Mouse (Mus musculus) MEL (cell line): ENCODE results near the gene Sult6b2.
A peak's percentile ranks its signal among the peaks of the same experiment; 100 is the strongest.

Experiments used
- CTCF ChIP-seq, 3 experiments: IDR thresholded peaks in 2 of 3; conservative IDR thresholded peaks in 1 of 3; 2 replicates each; pipeline ENCODE4 v1.5.1; 2011 to 2012; ENCODE audit warnings: low read length in 3 of 3, low read depth in 2 of 3, mild to moderate bottlenecking in 2 of 3, improper control_type of control experiment in 1 of 3, inconsistent platforms in 1 of 3, mixed read lengths in 1 of 3, moderate library complexity in 1 of 3; ENCODE audit not compliant: control insufficient read depth in 1 of 3, insufficient read depth in 1 of 3, poor library complexity in 1 of 3, severe bottlenecking in 1 of 3
- MAFK ChIP-seq: IDR thresholded peaks from 2 replicates; pipeline ENCODE4 v1.6.1; 2011; ENCODE audit warnings: low read depth, mild to moderate bottlenecking, low read length, improper control_type of control experiment, borderline replicate concordance
- MAX ChIP-seq: IDR thresholded peaks from 2 replicates; pipeline ENCODE4 v1.6.1; 2011; ENCODE audit warnings: low read length, improper control_type of control experiment
- POLR2A ChIP-seq, 2 experiments: IDR thresholded peaks; 2 replicates each; pipeline ENCODE4 v1.6.1; 2011 to 2012; ENCODE audit warnings: low read length in 2 of 2, mild to moderate bottlenecking in 2 of 2, control low read depth in 1 of 2, improper control_type of control experiment in 1 of 2, low read depth in 1 of 2, moderate library complexity in 1 of 2; ENCODE audit not compliant: control insufficient read depth in 1 of 2, insufficient read depth in 1 of 2, poor library complexity in 1 of 2

GRCm38 (mm10) chr6:142735302-142736005 lies 68.8 kb downstream of the Sult6b2 start:
- no peak for TF ChIP-seq MAFK
- no peak for TF ChIP-seq POLR2A (IDR thresholded peaks at IDR 0.05; ENCODE audit: control insufficient read depth in 1 of 2, insufficient read depth in 1 of 2, low read depth in 1 of 2, low read length in 2 of 2, poor library complexity in 1 of 2)
- TF ChIP-seq CTCF (IDR thresholded peaks at IDR 0.05 in 2 of 3, conservative IDR thresholded peaks at IDR 0.05 in 1 of 3; ENCODE audit: control insufficient read depth in 1 of 3, insufficient read depth in 1 of 3, low read depth in 2 of 3, low read length in 3 of 3, poor library complexity in 1 of 3, severe bottlenecking in 1 of 3): peak; percentile 37 to 86 (median 55)
- TF ChIP-seq MAX: no peak
